Mouse (Mus musculus): ENCODE results near the gene Myh10. TPM values are rescaled to one million over a fixed set of nuclear protein-coding genes. Genes with fewer than 3 reads are reported as not detected.
A peak's percentile ranks its signal among the peaks of the same experiment; 100 is the strongest.
"Not testable (repeated sequence)": the region's sequence is repeated elsewhere in the genome, so short reads cannot be mapped to it uniquely, and the experiment has no call there.

Gene Myh10
- total RNA-seq, 2 experiments from 2014 or later = 79.4 to 100 TPM

DNA sequence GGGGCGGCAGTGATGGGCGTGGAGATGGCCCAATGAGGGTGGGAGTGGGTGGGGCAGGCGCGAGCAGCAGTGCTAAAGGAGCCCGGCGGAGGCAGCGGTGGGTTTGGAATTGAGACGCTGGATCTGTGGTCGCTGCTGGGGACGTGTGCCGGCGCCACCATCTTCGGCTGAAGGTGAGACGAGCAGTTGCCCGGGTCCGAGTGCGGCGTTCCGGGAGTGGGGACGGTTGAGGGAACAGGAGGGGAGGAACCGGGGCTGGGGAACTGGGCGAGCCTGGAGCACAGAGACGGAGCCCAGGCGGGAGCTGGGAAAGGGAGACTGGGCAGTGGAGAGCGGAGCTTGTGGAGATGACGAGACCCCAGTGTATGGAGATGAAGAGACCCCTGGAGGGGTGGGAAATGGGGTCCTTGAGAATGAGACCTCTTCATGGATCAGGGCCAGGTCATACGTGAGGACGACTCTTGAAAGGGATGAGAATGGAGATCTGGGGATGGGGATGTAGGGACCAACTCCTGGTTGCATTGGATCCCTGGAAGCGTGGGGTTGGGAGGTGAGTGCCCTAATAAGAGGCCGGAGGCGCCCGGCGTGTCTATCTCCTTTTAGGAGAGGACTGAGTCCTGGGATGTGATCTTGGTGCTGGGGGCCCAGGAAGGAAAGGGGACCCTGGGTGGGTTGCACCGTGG is 792 bp downstream of the Myh10 start:
- intact Hi-C loops (cut with DNase I) = loop anchor here (10.0 kb wide), 1 partner anchor 107 kb away; the partner anchor contains the start of gene Ccdc42
- no peak for DNase-seq

DNA sequence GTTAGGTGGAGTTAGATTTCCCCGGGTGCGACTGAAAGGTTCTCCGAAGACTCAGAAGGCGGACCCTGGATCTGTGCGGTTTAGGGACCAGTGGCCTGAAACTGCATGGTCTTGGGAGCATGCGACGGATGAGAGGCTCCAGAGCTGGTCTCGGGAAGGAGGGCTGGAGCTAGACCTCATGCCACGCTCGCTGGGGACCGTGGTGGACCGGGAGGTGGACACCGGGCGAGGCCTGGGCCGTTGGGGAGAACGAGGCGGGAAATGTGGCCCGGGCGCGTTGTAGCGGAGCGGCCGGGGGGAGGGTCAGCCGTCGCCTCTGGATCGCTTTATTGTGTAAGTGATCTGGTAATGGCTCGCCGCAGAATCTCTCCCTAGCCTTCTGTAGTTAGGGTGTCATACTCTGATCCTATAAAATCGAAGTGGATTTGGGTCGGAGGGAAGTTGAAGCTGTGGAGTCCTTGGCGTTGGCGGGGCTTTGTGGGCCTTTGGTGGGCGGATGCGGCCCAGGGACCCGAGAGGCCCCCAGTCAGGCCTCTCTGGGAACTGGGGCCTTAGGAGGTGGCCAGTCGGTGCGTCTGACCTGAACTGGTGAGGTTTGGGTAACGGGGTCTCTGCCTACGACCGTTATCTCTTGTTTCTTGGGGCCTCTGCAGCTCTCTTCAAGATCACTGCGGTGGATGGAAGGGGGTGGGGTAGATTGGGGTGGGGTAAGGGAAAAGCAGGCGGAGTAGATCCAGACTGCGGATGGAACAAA is 1.5 kb downstream of the Myh10 start:
- intact Hi-C loops (cut with DNase I) = loop anchor here (10.0 kb wide), 1 partner anchor 108 kb away; the partner anchor contains the start of gene Ccdc42
- peak; percentile 61 to 66 for DNase-seq

DNA sequence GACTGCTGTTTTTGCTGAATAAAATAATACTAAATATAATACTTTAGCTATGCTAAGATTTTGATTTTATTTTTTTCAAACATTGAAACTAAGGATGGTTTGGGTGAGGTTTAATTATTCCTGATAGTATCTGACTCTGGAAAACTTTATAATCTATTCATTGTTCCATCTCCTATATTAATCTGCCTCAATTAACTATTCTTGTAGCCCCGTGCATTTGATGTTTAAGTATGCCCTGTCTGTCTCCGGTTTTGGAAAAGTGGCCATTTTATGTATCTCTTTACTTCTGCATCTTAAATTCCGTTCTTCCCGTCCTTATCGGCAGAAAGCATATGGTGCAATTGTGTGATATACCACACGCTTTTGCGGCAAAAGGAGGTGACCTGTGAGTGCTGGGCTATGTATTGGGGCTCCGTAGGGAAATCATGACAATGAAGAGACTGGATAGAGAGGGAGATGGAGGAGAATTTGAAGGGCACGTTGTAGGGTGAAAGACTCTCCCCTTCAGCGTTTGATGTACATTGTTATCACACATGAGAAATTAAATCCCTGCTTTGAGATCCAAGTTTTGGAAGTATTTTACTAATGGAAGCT is 2.2 kb downstream of the Myh10 start:
- no peak for DNase-seq
- intact Hi-C loops (cut with DNase I) = loop anchor here (10.0 kb wide), 1 partner anchor 109 kb away; the partner anchor contains the start of gene Ccdc42

DNA sequence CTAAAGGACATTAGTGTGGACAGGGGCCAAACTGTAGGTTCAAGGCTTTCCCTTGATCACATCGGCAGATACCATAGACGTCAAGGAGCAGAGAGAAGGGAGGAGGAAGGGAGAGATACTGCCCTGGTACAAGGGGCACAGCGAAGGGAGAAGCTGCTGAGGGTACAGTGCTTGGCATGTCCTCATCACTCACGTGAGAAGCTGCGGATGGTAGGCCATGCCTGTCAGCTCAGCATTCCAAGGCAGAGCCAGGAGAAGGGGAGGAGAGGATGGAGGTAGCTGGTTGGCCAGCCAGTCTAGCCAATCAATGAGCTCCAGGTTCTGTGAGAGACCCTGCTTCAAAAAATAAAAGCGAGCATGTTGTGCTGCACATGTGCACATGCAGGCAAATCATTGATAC is 11.0 kb downstream of the Myh10 start:
- intact Hi-C loops (cut with DNase I) = no loop called here
- DNase-seq = no peak

DNA sequence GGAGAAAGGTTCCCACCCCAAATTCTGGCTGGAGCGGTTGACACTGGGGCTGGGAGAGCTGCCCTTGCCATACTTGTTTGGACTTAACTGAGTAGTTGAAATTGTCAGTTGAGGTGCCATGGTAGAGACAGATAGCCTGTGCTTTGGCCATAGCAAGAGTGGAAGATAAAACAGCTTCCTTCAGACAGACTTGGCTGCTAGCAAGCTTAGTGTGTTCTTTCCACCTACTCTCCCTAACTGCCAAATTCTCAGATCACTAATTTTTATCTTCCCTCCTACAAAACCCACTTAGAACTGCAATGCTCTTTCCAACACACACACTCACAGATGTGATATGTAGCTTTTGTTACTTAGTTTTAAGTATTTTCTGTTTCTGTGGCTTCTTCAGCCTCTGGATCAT is 12.0 kb downstream of the Myh10 start:
- no peak for DNase-seq
- intact Hi-C loops (cut with DNase I) = no loop called here

GRCm38 (mm10) chr11:68704258-68704657 is 12.9 kb downstream of the Myh10 start:
- intact Hi-C loops (cut with DNase I) = no loop called here
- DNase-seq = no peak

- intact Hi-C loops (cut with DNase I) = no loop called here
- DNase-seq = no peak
Measured at GRCm38 (mm10) chr11:68704847-68705246, 13.5 kb downstream of the Myh10 start.

DNA sequence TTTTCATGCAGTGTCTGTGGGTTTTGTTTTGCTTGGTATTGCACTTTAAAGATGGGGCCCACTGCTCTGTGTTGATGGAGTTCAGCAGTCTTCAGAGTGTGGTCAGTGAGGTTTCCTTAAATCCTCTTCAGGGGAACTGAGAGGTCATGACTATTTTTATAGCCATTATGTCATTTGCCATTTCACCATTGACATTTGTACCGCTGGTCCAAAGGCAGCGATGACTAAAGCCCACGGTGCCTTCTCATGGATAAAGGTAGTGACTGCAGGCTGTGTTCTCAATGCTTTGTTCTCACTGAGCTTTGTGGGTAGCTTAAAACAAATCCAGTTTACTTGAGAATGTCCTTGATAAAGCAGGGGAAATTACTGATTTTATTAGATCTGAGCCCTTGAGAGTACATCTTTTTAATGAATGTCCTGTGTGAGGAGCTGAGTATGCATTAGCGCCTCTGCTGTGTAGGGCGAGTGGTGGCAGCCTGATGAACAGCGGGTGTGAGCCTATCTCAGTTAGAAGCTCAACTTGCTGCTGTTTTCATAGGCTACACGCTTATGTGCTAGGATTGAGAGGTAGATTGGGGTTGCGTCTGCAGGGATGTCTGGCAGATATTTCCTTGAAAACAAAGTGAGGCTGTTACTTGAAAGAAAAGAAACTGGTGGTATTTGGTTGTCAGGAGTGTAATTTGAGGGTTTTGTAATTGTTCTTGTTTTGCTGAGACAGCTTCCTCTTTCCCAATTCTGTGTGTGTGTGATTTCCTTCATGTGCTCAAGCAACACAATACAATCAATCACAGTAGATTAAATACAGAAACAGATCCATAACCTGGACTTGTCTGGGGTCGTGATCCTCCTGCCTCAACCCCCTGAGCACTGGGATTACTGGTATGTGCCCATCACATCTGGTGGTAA is 15.4 kb downstream of the Myh10 start:
- intact Hi-C loops (cut with DNase I) = no loop called here
- peak; percentile 43 to 46 for DNase-seq

DNA sequence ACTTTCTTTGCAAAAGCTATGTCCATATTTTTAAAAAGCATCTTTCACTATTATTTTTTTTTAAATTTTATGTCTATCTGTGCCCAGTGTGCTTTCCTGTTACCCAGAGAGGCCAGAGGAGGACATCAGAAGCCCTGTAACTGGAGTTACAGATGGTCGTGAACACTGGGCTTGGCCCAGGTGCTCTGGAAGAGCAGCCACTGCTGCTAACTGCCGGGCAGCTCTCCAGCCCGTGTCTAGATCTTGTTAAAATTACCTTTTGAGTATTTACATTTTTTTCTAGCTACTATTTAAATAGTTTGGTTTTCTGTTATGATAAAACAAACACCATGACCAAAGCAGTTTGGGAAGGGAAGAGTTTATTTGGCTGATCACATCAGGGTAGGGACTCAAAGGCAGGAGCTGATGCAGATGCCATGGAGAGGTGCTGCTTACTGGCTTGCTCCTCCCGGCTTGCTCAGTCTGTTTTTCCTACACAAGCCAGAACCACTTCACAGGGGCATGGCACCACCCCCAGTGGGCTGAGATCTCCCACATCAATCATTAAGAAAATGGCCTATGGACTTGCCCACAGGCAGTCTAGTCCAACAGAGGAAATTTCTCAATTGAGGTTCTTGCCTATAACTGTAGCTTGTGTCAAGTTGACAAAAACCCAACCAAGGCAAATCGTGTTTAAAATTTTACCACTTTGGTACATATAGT is 16.7 kb downstream of the Myh10 start:
- intact Hi-C loops (cut with DNase I) = no loop called here
- no peak for DNase-seq

DNA sequence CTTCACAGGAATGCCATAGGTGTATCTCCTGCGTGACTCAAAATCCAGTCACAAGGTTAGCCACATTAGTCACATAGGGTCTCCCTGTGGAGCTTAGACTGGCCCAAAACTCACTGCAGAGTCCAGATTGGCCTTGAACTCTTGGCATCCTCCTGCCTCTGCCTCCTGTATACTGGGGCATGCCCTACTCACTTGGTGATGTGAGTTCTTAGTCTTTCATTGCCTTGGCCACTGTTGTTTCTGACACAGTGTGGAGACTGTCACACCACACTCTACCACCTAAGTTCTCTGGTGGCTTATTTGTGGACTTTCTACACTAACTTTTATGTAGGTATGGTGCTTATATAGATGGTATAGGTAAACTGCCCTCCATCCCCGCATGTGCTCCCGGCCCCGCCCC is 24.8 kb downstream of the Myh10 start:
- intact Hi-C loops (cut with DNase I) = no loop called here
- no peak for DNase-seq

GRCm38 (mm10) chr11:68717171-68717840 is 25.9 kb downstream of the Myh10 start:
- intact Hi-C loops (cut with DNase I) = no loop called here
- peak; percentile 26 to 28 for DNase-seq

DNA sequence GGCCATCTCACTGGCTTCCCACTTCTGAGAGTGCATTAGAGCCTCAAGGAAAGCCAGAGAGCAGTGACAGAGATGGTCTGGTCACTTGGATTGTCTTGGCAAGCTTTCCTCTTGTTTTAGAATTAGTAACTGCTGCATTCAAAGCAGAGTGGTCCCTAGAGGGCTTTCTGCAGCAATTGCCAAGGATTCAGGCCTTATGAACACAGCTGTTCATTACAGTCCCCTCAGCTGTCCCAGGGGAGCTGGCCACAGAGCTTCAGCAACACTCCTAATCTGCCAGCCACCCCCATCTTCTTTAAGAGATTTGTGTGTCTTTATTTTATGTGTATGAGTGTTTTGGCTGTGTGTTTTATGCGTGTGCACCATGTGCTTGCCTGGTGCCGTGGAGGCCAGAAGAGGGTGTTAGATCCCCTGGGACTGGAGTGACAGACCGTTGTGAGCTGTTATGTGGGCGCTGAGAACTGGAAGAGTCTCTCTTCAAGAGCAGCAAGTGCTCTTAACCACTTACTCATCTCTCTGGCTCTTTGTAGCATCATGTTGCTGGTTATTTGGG is 27.8 kb downstream of the Myh10 start:
- DNase-seq = peak; percentile 85 to 87
- intact Hi-C loops (cut with DNase I) = no loop called here

GRCm38 (mm10) chr11:68719774-68720173 is 28.4 kb downstream of the Myh10 start:
- intact Hi-C loops (cut with DNase I) = loop anchor here (5.0 kb wide), 1 partner anchor 132 kb away; the partner anchor contains the start of gene Ccdc42
- no peak for DNase-seq

- DNase-seq = peak in 1 of 2 experiments; percentile 31
- intact Hi-C loops (cut with DNase I) = loop anchor here (5.0 kb wide), 1 partner anchor 137 kb away; the partner anchor contains the start of gene Ccdc42
Measured at GRCm38 (mm10) chr11:68724117-68724516, 32.8 kb downstream of the Myh10 start.

- intact Hi-C loops (cut with DNase I) = loop anchor here (5.0 kb wide), 1 partner anchor 161 kb away; no protein-coding TSS in a partner anchor
- no peak for DNase-seq
Measured at GRCm38 (mm10) chr11:68728693-68729092, 37.3 kb downstream of the Myh10 start.

DNA sequence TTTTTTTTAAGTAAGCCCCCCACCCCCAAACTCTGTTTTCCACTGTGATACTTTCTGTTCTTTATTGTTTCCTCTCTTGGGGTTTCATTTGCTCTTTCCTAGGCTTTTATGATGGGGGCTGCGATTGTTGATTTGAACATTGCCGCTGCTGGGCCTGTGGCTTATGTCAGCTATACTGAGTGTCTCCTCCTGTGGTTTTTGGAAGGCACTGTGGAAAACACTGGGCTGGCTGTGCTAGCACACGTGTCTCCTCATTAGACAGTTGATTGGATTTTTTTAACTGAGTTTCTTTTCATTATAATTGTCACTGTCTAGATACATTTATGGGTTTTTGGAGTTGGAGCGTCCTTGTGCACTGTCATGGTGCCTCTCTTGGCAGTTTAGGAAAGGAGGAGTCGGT is 39.4 kb downstream of the Myh10 start:
- intact Hi-C loops (cut with DNase I) = no loop called here
- peak; percentile 50 to 57 for DNase-seq

GRCm38 (mm10) chr11:68732066-68732465 is 40.7 kb downstream of the Myh10 start:
- intact Hi-C loops (cut with DNase I) = no loop called here
- DNase-seq = no peak

DNA sequence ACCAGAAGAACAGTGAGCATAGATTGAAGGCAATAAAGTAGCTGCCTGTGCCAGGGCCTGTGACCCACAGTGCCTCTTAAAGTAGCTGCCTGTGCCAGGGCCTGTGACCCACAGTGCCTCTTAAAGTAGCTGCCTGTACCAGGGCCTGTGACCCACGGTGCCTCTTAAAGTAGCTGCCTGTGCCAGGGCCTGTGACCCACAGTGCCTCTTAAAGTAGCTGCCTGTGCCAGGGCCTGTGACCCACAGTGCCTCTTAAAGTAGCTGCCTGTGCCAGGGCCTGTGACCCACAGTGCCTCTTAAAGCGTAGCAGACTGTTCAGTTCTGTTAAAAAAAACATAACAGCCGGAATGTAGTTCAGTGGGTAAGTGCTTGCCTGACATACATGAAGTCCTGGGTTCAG is 42.0 kb downstream of the Myh10 start:
- DNase-seq = not testable (repeated sequence)

GRCm38 (mm10) chr11:68739509-68739908 is 48.1 kb downstream of the Myh10 start:
- intact Hi-C loops (cut with DNase I) = no loop called here
- no peak for DNase-seq

More for the DNA sequence above, 42.0 kb downstream of the Myh10 start:
- intact Hi-C loops (cut with DNase I) = not testable (repeated sequence)
